Comparison of ENCODE assay signal across 17 mouse cellular contexts in genomic region chr17:86798460-86798859, GRCm38 (mm10). TPM values are rescaled to one million over a fixed set of nuclear protein-coding genes. Genes with fewer than 3 reads are reported as not detected.
A peak's percentile ranks its signal among the peaks of the same experiment; 100 is the strongest.
DNase-seq lines count a peak whose midpoint lies in the region; ATAC-seq and TF ChIP-seq lines count a peak whose summit lies in the region.
"Had no signal": no experiment of that assay in that cellular context is flagged by ENCODE, and none has a peak within 500 bp of the region (broad histone marks: within the 10 kb centered on the region; RNA-seq: fewer than 3 reads in every experiment).

No protein-coding gene starts in this region.

- WGBS in heart, embryonic 14.5 days: 33% methylated on average over 8 of the region's 8 CpGs
- 65% methylated on average over 8 of the region's 8 CpGs for WGBS in liver, adult 2 months
- WGBS in liver, embryonic 11.5 days: 54% methylated on average over 8 of the region's 8 CpGs
- WGBS in midbrain, embryonic 11.5 days: 74% methylated on average over 8 of the region's 8 CpGs

- 0 out of 2 replicates have a peak, but pooled peaks cover 6% of the 10 kb centered on the region for H3K36me3 ChIP-seq in heart, embryonic 14.5 days (ENCODE audit: control insufficient read depth, insufficient read depth, low read length)
- H3K36me3 ChIP-seq in liver, adult 2 months (ENCODE audit: control insufficient read depth, insufficient read depth, low read length): peaks cover 8% of the 10 kb centered on the region
- H3K36me3 ChIP-seq in liver, embryonic 11.5 days (ENCODE audit: control insufficient read depth, insufficient read depth, low read length): no peaks in the 10 kb centered on the region
- H3K36me3 ChIP-seq in E14TG2a.4 (ENCODE audit: insufficient read depth, low read length): peaks cover 43% of the 10 kb centered on the region
- H3K36me3 ChIP-seq in midbrain, embryonic 11.5 days (ENCODE audit: control insufficient read depth, insufficient read depth, low read length): no peaks in the 10 kb centered on the region
- H3K36me3 ChIP-seq: forebrain, embryonic 15.5 days; limb, embryonic 15.5 days; midbrain, embryonic 15.5 days had no signal

- no peaks in the 10 kb centered on the region for H3K9me3 ChIP-seq in heart, embryonic 14.5 days (ENCODE audit: control insufficient read depth, low read length)
- no peaks in the 10 kb centered on the region for H3K9me3 ChIP-seq in liver, embryonic 11.5 days (ENCODE audit: control insufficient read depth, low read length)
- H3K9me3 ChIP-seq in E14TG2a.4 (ENCODE audit: low read length): no peaks in the 10 kb centered on the region
- no peaks in the 10 kb centered on the region for H3K9me3 ChIP-seq in midbrain, embryonic 11.5 days (ENCODE audit: control insufficient read depth, low read length)
- H3K9me3 ChIP-seq: forebrain, embryonic 15.5 days; limb, embryonic 15.5 days; midbrain, embryonic 15.5 days had no signal

- peaks cover 32% of the 10 kb centered on the region for H3K79me2 ChIP-seq in liver, adult 2 months (ENCODE audit: control insufficient read depth, insufficient read depth, low read length)

- no peak for TF ChIP-seq POLR2A in liver, adult 2 months (IDR thresholded peaks at IDR 0.05; ENCODE audit: extremely low read depth, insufficient read depth, low read length)

- H3K4me1 ChIP-seq in heart, embryonic 14.5 days (ENCODE audit: control insufficient read depth in 2 of 2, insufficient read depth in 2 of 2, low read length in 2 of 2): peaks cover 28 to 29% of the 10 kb centered on the region in 2 experiments
- peaks cover 27% of the 10 kb centered on the region for H3K4me1 ChIP-seq in liver, adult 2 months (ENCODE audit: control insufficient read depth, insufficient read depth, low read length)
- H3K4me1 ChIP-seq in liver, embryonic 11.5 days (replicated peaks; ENCODE audit: control insufficient read depth, insufficient read depth, low read length): peaks cover 10% of the 10 kb centered on the region
- peaks cover 67% of the 10 kb centered on the region for H3K4me1 ChIP-seq in E14TG2a.4 (replicated peaks; ENCODE audit: low read depth, low read length)
- no peaks in the 10 kb centered on the region for H3K4me1 ChIP-seq in midbrain, embryonic 11.5 days (ENCODE audit: control insufficient read depth, insufficient read depth, low read length)

- no peak for TF ChIP-seq CTCF in liver, adult 2 months (IDR thresholded peaks at IDR 0.05; ENCODE audit: low read depth, low read length)
- TF ChIP-seq CTCF in E14TG2a.4 (conservative IDR thresholded peaks at IDR 0.05; ENCODE audit: low read length): no peak

- no peak overlapping the region for H3K4me3 ChIP-seq in heart, embryonic 14.5 days (ENCODE audit: control insufficient read depth in 1 of 2, insufficient read depth in 1 of 2, low read depth in 1 of 2, low read length in 2 of 2)
- no peak overlapping the region for H3K4me3 ChIP-seq in liver, adult 2 months (ENCODE audit: insufficient read depth, low read depth, low read length)
- no peak overlapping the region for H3K4me3 ChIP-seq in liver, embryonic 11.5 days (ENCODE audit: low read depth, low read length)
- 0 out of 2 replicates have a peak overlapping the region, but pooled peaks have one; percentile 20 for H3K4me3 ChIP-seq in E14TG2a.4 (replicated peaks; ENCODE audit: low read length)
- H3K4me3 ChIP-seq in midbrain, embryonic 11.5 days (ENCODE audit: low read depth, low read length): no peak overlapping the region
- H3K4me3 ChIP-seq: forebrain, embryonic 15.5 days; limb, embryonic 15.5 days; midbrain, embryonic 15.5 days had no signal

- H3K9ac ChIP-seq in heart, embryonic 14.5 days (ENCODE audit: low read length): peak overlapping the region; percentile 6; the same call in 1 of the 2 replicates
- H3K9ac ChIP-seq in liver, adult 2 months (ENCODE audit: low read depth, low read length): no peak overlapping the region
- H3K9ac ChIP-seq in liver, embryonic 11.5 days (ENCODE audit: low read depth, low read length): no peak overlapping the region
- no peak overlapping the region for H3K9ac ChIP-seq in midbrain, embryonic 11.5 days (ENCODE audit: low read length)
- H3K9ac ChIP-seq: forebrain, embryonic 15.5 days; limb, embryonic 15.5 days; midbrain, embryonic 15.5 days had no signal

- H3K27ac ChIP-seq in heart, embryonic 14.5 days (replicated peaks in 1 of 2; ENCODE audit: control insufficient read depth in 1 of 2, insufficient read depth in 1 of 2, low read depth in 2 of 2, low read length in 2 of 2): peak overlapping the region; percentile 31 to 42; a peak in 2 of 4 replicates
- peak overlapping the region; percentile 15; the same call in 1 of the 2 replicates for H3K27ac ChIP-seq in liver, adult 2 months (replicated peaks; ENCODE audit: insufficient read depth, low read depth, low read length)
- H3K27ac ChIP-seq in liver, embryonic 11.5 days (ENCODE audit: low read depth, low read length): no peak overlapping the region
- H3K27ac ChIP-seq in midbrain, embryonic 11.5 days (ENCODE audit: low read depth, low read length): no peak overlapping the region
- H3K27ac ChIP-seq: forebrain, embryonic 15.5 days; limb, embryonic 15.5 days; macrophage; midbrain, embryonic 15.5 days had no signal

- peak; percentile 36 to 50 for DNase-seq in adrenal gland, postnatal 36 days
- DNase-seq in adrenal gland, postnatal 25 days: no peak
- DNase-seq in heart, adult 8-10 months (ENCODE audit: low spot score): no peak
- no peak for DNase-seq in liver, adult 2 months (ENCODE audit: extremely low read depth, low read depth, low spot score)
- no peak for DNase-seq in liver, embryonic 11.5 days (ENCODE audit: low spot score)
- no peak for DNase-seq in midbrain, embryonic 11.5 days (ENCODE audit: low spot score, missing footprints)
- DNase-seq: cerebellum, adult 2 months; right cerebral cortex, adult 18-20 months; spleen, adult 18-20 months; thymus, postnatal 4 days had no signal

- no peaks in the 10 kb centered on the region for H3K27me3 ChIP-seq in heart, embryonic 14.5 days (ENCODE audit: control insufficient read depth, insufficient read depth, low read length)
- H3K27me3 ChIP-seq in liver, adult 2 months (ENCODE audit: control insufficient read depth, insufficient read depth, low read length): no peaks in the 10 kb centered on the region
- no peaks in the 10 kb centered on the region for H3K27me3 ChIP-seq in liver, embryonic 11.5 days (replicated peaks; ENCODE audit: control insufficient read depth, insufficient read depth, low read length)
- no peaks in the 10 kb centered on the region for H3K27me3 ChIP-seq in E14TG2a.4 (ENCODE audit: insufficient read depth, low read length)
- H3K27me3 ChIP-seq in midbrain, embryonic 11.5 days (ENCODE audit: control insufficient read depth, insufficient read depth, low read length): no peaks in the 10 kb centered on the region
- H3K27me3 ChIP-seq: forebrain, embryonic 15.5 days; limb, embryonic 15.5 days; midbrain, embryonic 15.5 days had no signal

- ATAC-seq in heart, embryonic 14.5 days (ENCODE audit: insufficient number of reproducible peaks, insufficient read depth, low FRiP score, low read depth): no peak
- ATAC-seq in liver, embryonic 11.5 days (replicated peaks; ENCODE audit: low FRiP score): no peak
- no peak for ATAC-seq in midbrain, embryonic 11.5 days (ENCODE audit: low FRiP score)
- ATAC-seq: forebrain, embryonic 15.5 days; midbrain, embryonic 15.5 days had no signal

- H3K4me2 ChIP-seq in heart, embryonic 14.5 days (ENCODE audit: low read length): no peak overlapping the region
- no peak overlapping the region for H3K4me2 ChIP-seq in liver, embryonic 11.5 days
- H3K4me2 ChIP-seq in midbrain, embryonic 11.5 days: no peak overlapping the region
- H3K4me2 ChIP-seq: forebrain, embryonic 15.5 days; limb, embryonic 15.5 days; midbrain, embryonic 15.5 days had no signal

RNA-seq across cellular contexts. Expression of gene Epas1, which starts 45.0 kb away (rescaled TPM):
- total RNA-seq in adrenal gland, postnatal 36 days (2021): 100 to 1,000 TPM; 165 to 202 TPM
- 174 and 183 TPM in 2 replicates for total RNA-seq in adrenal gland, postnatal 25 days (2021)
- polyA plus RNA-seq in heart, embryonic 14.5 days (2014; fragmentation: Nextera tagmentation; extraction: Ambion mirVana): 13.7 and 15.6 TPM in 2 replicates
- total RNA-seq in heart, adult 8-10 months (2022): 100 to 1,000 TPM; 241 to 287 (median 262) TPM
- total RNA-seq in liver, adult 2 months (2014; rRNA removed): 41.3 and 59.0 TPM in 2 replicates
- polyA plus RNA-seq in liver, adult 2 months (2012; rRNA removed): 34.8 and 39.4 TPM in 2 replicates
- polyA plus RNA-seq in liver, embryonic 11.5 days (2014; fragmentation: Nextera tagmentation; extraction: Ambion mirVana): 7.3 and 8.1 TPM in 2 replicates
- 7.3 and 8.6 TPM in 2 replicates for polyA plus RNA-seq in midbrain, embryonic 11.5 days (2014; fragmentation: Nextera tagmentation; extraction: Ambion mirVana)
- total RNA-seq: hematopoietic stem cell, adult 5-6 weeks had no signal

Comparison
In these comparisons a context has a peak if more than half of its experiments do, and no peak if none do; other contexts are left out.
1. DNase-seq: peak in adrenal gland, postnatal 36 days (2 of 2); none in adrenal gland, postnatal 25 days (single experiment), heart, adult 8-10 months (single experiment), liver, adult 2 months (single experiment), liver, embryonic 11.5 days (single experiment) and midbrain, embryonic 11.5 days (single experiment).
2. H3K27ac ChIP-seq: peak in heart, embryonic 14.5 days (2 of 2) and liver, adult 2 months (single experiment); none in liver, embryonic 11.5 days (single experiment) and midbrain, embryonic 11.5 days (single experiment).